In genomic region chr11:37367971-37368370, GRCm38 (mm10) we compare ENCODE assay signal across 16 mouse cellular contexts.
"Had no signal": no experiment of that assay in that cellular context is flagged by ENCODE, and none has a peak within 500 bp of the region (broad histone marks: within the 10 kb centered on the region; RNA-seq: fewer than 3 reads in every experiment).

No protein-coding gene starts in this region.

- H3K36me3 ChIP-seq: midbrain, embryonic 10.5 days; midbrain, embryonic 12.5 days; neural tube, embryonic 13.5 days; neural tube, embryonic 15.5 days; stomach, embryonic 15.5 days had no signal

- DNase-seq: lung, adult 18-20 months; lung, embryonic 14.5 days; lung, postnatal 10 days; lung, postnatal 4 days; right cerebral cortex, postnatal 14 days; thymus, adult 2 months; thymus, postnatal 25 days; thymus, postnatal 4 days had no signal

- H3K4me2 ChIP-seq: lung, embryonic 14.5 days; midbrain, embryonic 12.5 days; neural tube, embryonic 13.5 days; neural tube, embryonic 15.5 days; stomach, embryonic 15.5 days had no signal

- H3K9me3 ChIP-seq: midbrain, embryonic 10.5 days; midbrain, embryonic 12.5 days; neural tube, embryonic 13.5 days; neural tube, embryonic 15.5 days; stomach, embryonic 15.5 days had no signal

- H3K4me3 ChIP-seq: midbrain, embryonic 10.5 days; midbrain, embryonic 12.5 days; myocyte; neural tube, embryonic 13.5 days; neural tube, embryonic 15.5 days; stomach, embryonic 15.5 days had no signal

- ATAC-seq: midbrain, embryonic 16.5 days had no signal

- H3K27me3 ChIP-seq: midbrain, embryonic 12.5 days; neural tube, embryonic 13.5 days; neural tube, embryonic 15.5 days; stomach, embryonic 15.5 days had no signal

- H3K4me1 ChIP-seq: midbrain, embryonic 10.5 days; midbrain, embryonic 12.5 days; neural tube, embryonic 13.5 days; neural tube, embryonic 15.5 days; stomach, embryonic 15.5 days had no signal

- H3K9ac ChIP-seq: lung, embryonic 14.5 days; midbrain, embryonic 12.5 days; neural tube, embryonic 13.5 days; neural tube, embryonic 15.5 days; stomach, embryonic 15.5 days had no signal

- H3K27ac ChIP-seq: midbrain, embryonic 10.5 days; midbrain, embryonic 12.5 days; neural tube, embryonic 13.5 days; neural tube, embryonic 15.5 days; stomach, embryonic 15.5 days; stomach, postnatal 0 days had no signal
